Mouse (Mus musculus): ENCODE measurements at regions not wholly inside any gene's neighbourhood (a gene's known extent, or its start where the extent isn't known, plus 50 kb on each side); places are given as distances from the start of the nearest gene placed in this dataset.

GRCm38 (mm10) chr10:122199791-122200190, 102.6 kb upstream of the Rxylt1 start:
- WGBS, result 62% methylated on average over 4 of the region's 4 CpGs
- DNase-seq (ENCODE audit: low read depth, low spot score), result no peak

GRCm38 (mm10) chr10:122197703-122198102, 100.5 kb upstream of the Rxylt1 start:
- no peak for DNase-seq (ENCODE audit: low read depth, low spot score)
- WGBS, result 68% methylated on average over 4 of the region's 4 CpGs

GRCm38 (mm10) chr10:122194139-122194538, 97.0 kb upstream of the Rxylt1 start:
- WGBS, result 81% methylated on average over 9 of the region's 9 CpGs
- DNase-seq (ENCODE audit: low read depth, low spot score), result no peak

GRCm38 (mm10) chr10:122193343-122193742, 96.2 kb upstream of the Rxylt1 start:
- 83% methylated on average over 5 of the region's 5 CpGs for WGBS
- no peak for DNase-seq (ENCODE audit: low read depth, low spot score)

GRCm38 (mm10) chr10:122185152-122185745, 88.1 kb upstream of the Rxylt1 start:
- 83% methylated on average over 9 of the region's 9 CpGs for WGBS
- DNase-seq (ENCODE audit: low read depth, low spot score), result no peak

- WGBS, result 14% methylated on average over 4 of the region's 4 CpGs
- DNase-seq (ENCODE audit: low read depth, low spot score), result peak; percentile 2
These were observed 85.9 kb upstream of the Rxylt1 start for GRCm38 (mm10) chr10:122183025-122183424.

GRCm38 (mm10) chr10:122149038-122149437, 51.9 kb upstream of the Rxylt1 start:
- WGBS, result 86% methylated on average over 12 of the region's 12 CpGs
- DNase-seq (ENCODE audit: low read depth, low spot score), result no peak

- WGBS, result 91% methylated on average over 4 of the region's 4 CpGs
- no peak for DNase-seq (ENCODE audit: low read depth, low spot score)
These were observed 51.4 kb upstream of the Rxylt1 start for GRCm38 (mm10) chr10:122148609-122149008.

Data from large intestine, adult 2 months (tissue).